Mouse (Mus musculus) cerebellum, adult 9-10 months (tissue): ENCODE data around the gene Olfr1501.
"Not testable (repeated sequence)": the region's sequence is repeated elsewhere in the genome, so short reads cannot be mapped to it uniquely, and the experiment has no call there.

Experiments
- DNase-seq: peaks from one replicate; pipeline ENCODE4 v3.0.0; 2022

Olfr1501 gene

GRCm38 (mm10) chr19:13850592-13850991 is at the start of gene Olfr1501:
Gene Olfr1501 (minus strand): TSS chr19:13850692.
- not testable (repeated sequence) for DNase-seq

GRCm38 (mm10) chr19:13897828-13898227 is 47.3 kb upstream of the Olfr1501 start, which contains the start of gene Olfr1504:
Gene Olfr1504 (minus strand): TSS chr19:13897928.
- no peak for DNase-seq

- DNase-seq: no peak
Observed at GRCm38 (mm10) chr19:13861495-13861894, 11.0 kb upstream of the Olfr1501 start, which contains the start of gene Olfr1502. Gene Olfr1502 (plus strand): TSS chr19:13861795.

GRCm38 (mm10) chr19:13830388-13830787 is 20.1 kb downstream of the Olfr1501 start, which contains the start of gene Olfr1500:
Gene Olfr1500 (minus strand): TSS chr19:13830488.
- no peak for DNase-seq

GRCm38 (mm10) chr19:13828447-13828846 is 22.0 kb downstream of the Olfr1501 start:
- no peak for DNase-seq

- DNase-seq: no peak
Observed at GRCm38 (mm10) chr19:13820847-13821246, 29.6 kb downstream of the Olfr1501 start.

GRCm38 (mm10) chr19:13819347-13819746 is 31.1 kb downstream of the Olfr1501 start, which contains the start of gene Olfr1499:
Gene Olfr1499 (minus strand): TSS chr19:13819447.
- no peak for DNase-seq

- DNase-seq: peak; percentile 6
Observed at GRCm38 (mm10) chr19:13818827-13819226, 31.7 kb downstream of the Olfr1501 start.

- DNase-seq: no peak
Observed at GRCm38 (mm10) chr19:13812823-13813222, 37.7 kb downstream of the Olfr1501 start.

- not testable (repeated sequence) for DNase-seq
Observed at GRCm38 (mm10) chr19:13805486-13805885, 45.0 kb downstream of the Olfr1501 start.

GRCm38 (mm10) chr19:13798102-13798501 is 52.4 kb downstream of the Olfr1501 start, which contains the start of gene Olfr1497:
Gene Olfr1497 (minus strand): TSS chr19:13798202.
- no peak for DNase-seq
